Mouse (Mus musculus) hindbrain, embryonic 10.5 days (tissue): ENCODE results near the gene Tfeb. TPM values are rescaled to one million over a fixed set of nuclear protein-coding genes. Genes with fewer than 3 reads are reported as not detected.

Experiments used
- DNase-seq: peaks from one replicate; pipeline ENCODE4 v3.0.0-alpha.2; 2017; ENCODE audit warnings: low spot score
- H3K27ac ChIP-seq: fragments of 300-500 bp; sonication (generic); 2 replicates; pipeline ENCODE4 v1.5.1; 2016; ENCODE audit warnings: mild to moderate bottlenecking, moderate library complexity
- H3K27me3 ChIP-seq: fragments of 300-500 bp; sonication (generic); 2 replicates; pipeline ENCODE4 v1.6.1; 2016; ENCODE audit warnings: mild to moderate bottlenecking; ENCODE audit not compliant: poor library complexity, insufficient read depth, severe bottlenecking
- H3K36me3 ChIP-seq: fragments of 300-500 bp; sonication (generic); 2 replicates; pipeline ENCODE4 v1.6.1; 2016; ENCODE audit warnings: mild to moderate bottlenecking, moderate library complexity
- H3K4me1 ChIP-seq: fragments of 300-500 bp; sonication (generic); replicated peaks from 2 replicates; pipeline ENCODE4 v1.6.1; 2016; ENCODE audit warnings: mild to moderate bottlenecking
- H3K4me3 ChIP-seq: fragments of 300-500 bp; sonication (generic); 2 replicates; pipeline ENCODE4 v1.5.1; 2016; ENCODE audit warnings: mild to moderate bottlenecking, moderate library complexity
- H3K9me3 ChIP-seq: fragments of 300-500 bp; sonication (generic); 2 replicates; pipeline ENCODE4 v1.6.1; 2016; ENCODE audit warnings: mild to moderate bottlenecking, moderate library complexity
- WGBS: fragments of 180-500 bp; shearing (Covaris S2); methylation state at CpG from one replicate; pipeline ENCODE4 v1.1.7; 2016; 5-methylcytosine and 5-hydroxymethylcytosine counted together
- polyA plus RNA-seq: library from polyadenylated mRNA; unstranded; fragments of >200 nt; fragmentation: Nextera tagmentation; extraction: Ambion mirVana; gene quantifications from 2 replicates; pipeline ENCODE4 v1.2.1, GENCODE M21; 2016

Tfeb gene
- polyA plus RNA-seq, 1 experiment from 2014 or later: 3.7 TPM

- Histone ChIP-seq H3K9me3 (peaks cover 8% of the 10 kb centered on the region; the same call in 1 of the 2 replicates), H3K4me3 (no peak overlapping the region), H3K27me3 (no peaks in the 10 kb centered on the region), H3K4me1 (0 out of 2 replicates have a peak, but pooled peaks cover 7% of the 10 kb centered on the region), H3K27ac (no peak overlapping the region), H3K36me3 (no peaks in the 10 kb centered on the region)
- 77% methylated on average over 3 of the region's 3 CpGs for WGBS
- DNase-seq: no peak
These were observed 12.8 kb downstream of the Tfeb start for GRCm38 (mm10) chr17:47749626-47750025.

GRCm38 (mm10) chr17:47750101-47750500, 13.3 kb downstream of the Tfeb start:
- no peak for DNase-seq
- Histone ChIP-seq H3K4me3 (no peak overlapping the region), H3K27ac (no peak overlapping the region), H3K27me3 (no peaks in the 10 kb centered on the region), H3K9me3 (peaks cover 4% of the 10 kb centered on the region; the same call in 1 of the 2 replicates), H3K4me1 (0 out of 2 replicates have a peak, but pooled peaks cover 7% of the 10 kb centered on the region), H3K36me3 (no peaks in the 10 kb centered on the region)
- WGBS: 53% methylated on average over 6 of the region's 6 CpGs

GRCm38 (mm10) chr17:47751811-47752210, 15.0 kb downstream of the Tfeb start:
- DNase-seq: no peak
- WGBS: 76% methylated on average over 5 of the region's 5 CpGs

GRCm38 (mm10) chr17:47753130-47753775, 16.4 kb downstream of the Tfeb start:
- peaks cover 13% of the 10 kb centered on the region for H3K4me1 ChIP-seq
- 88% methylated on average over 8 of the region's 8 CpGs for WGBS
- no peaks in the 10 kb centered on the region for H3K27me3 ChIP-seq
- H3K36me3 ChIP-seq: no peaks in the 10 kb centered on the region
- no peak for DNase-seq
- no peak overlapping the region for H3K27ac ChIP-seq
- H3K4me3 ChIP-seq: no peak overlapping the region
- H3K9me3 ChIP-seq: peaks cover 4% of the 10 kb centered on the region; the same call in 1 of the 2 replicates

More at GRCm38 (mm10) chr17:47751811-47752210, 15.0 kb downstream of the Tfeb start:
- H3K27me3 ChIP-seq: no peaks in the 10 kb centered on the region
- no peak overlapping the region for H3K4me3 ChIP-seq
- peaks cover 4% of the 10 kb centered on the region; the same call in 1 of the 2 replicates for H3K9me3 ChIP-seq
- H3K36me3 ChIP-seq: no peaks in the 10 kb centered on the region
- H3K4me1 ChIP-seq: peaks cover 12% of the 10 kb centered on the region
- no peak overlapping the region for H3K27ac ChIP-seq

GRCm38 (mm10) chr17:47754246-47754645, 17.4 kb downstream of the Tfeb start:
- no peak overlapping the region for H3K4me3 ChIP-seq
- DNase-seq: no peak
- WGBS: 80% methylated on average over 12 of the region's 13 CpGs

GRCm38 (mm10) chr17:47756366-47756765, 19.5 kb downstream of the Tfeb start:
- Histone ChIP-seq H3K27ac (peak overlapping the region; percentile 17), H3K4me1 (peaks cover 23% of the 10 kb centered on the region), H3K9me3 (peaks cover 4% of the 10 kb centered on the region; the same call in 1 of the 2 replicates), H3K4me3 (no peak overlapping the region), H3K27me3 (no peaks in the 10 kb centered on the region), H3K36me3 (no peaks in the 10 kb centered on the region)
- WGBS: 36% methylated on average over 6 of the region's 6 CpGs
- no peak for DNase-seq

More at GRCm38 (mm10) chr17:47754246-47754645, 17.4 kb downstream of the Tfeb start:
- H3K36me3 ChIP-seq: no peaks in the 10 kb centered on the region
- peaks cover 14% of the 10 kb centered on the region for H3K4me1 ChIP-seq
- H3K27me3 ChIP-seq: no peaks in the 10 kb centered on the region
- H3K9me3 ChIP-seq: peaks cover 4% of the 10 kb centered on the region; the same call in 1 of the 2 replicates
- no peak overlapping the region for H3K27ac ChIP-seq

- Histone ChIP-seq H3K4me3 (no peak overlapping the region), H3K27ac (no peak overlapping the region; the same call in 1 of the 2 replicates), H3K9me3 (no peaks in the 10 kb centered on the region), H3K36me3 (no peaks in the 10 kb centered on the region), H3K27me3 (no peaks in the 10 kb centered on the region), H3K4me1 (peaks cover 23% of the 10 kb centered on the region)
- WGBS: 85% methylated on average over 7 of the region's 7 CpGs
- DNase-seq: no peak
These were observed 20.3 kb downstream of the Tfeb start for GRCm38 (mm10) chr17:47757056-47757610.

GRCm38 (mm10) chr17:47759702-47760410, 23.0 kb downstream of the Tfeb start:
- Histone ChIP-seq H3K27me3 (no peaks in the 10 kb centered on the region), H3K4me1 (peaks cover 31% of the 10 kb centered on the region), H3K9me3 (no peaks in the 10 kb centered on the region), H3K27ac (no peak overlapping the region), H3K4me3 (no peak overlapping the region), H3K36me3 (no peaks in the 10 kb centered on the region)
- DNase-seq: no peak
- WGBS: 74% methylated on average over 15 of the region's 15 CpGs

- 81% methylated on average over 7 of the region's 7 CpGs for WGBS
- Histone ChIP-seq H3K36me3 (no peaks in the 10 kb centered on the region), H3K4me1 (peaks cover 26% of the 10 kb centered on the region), H3K9me3 (no peaks in the 10 kb centered on the region), H3K27ac (no peak overlapping the region), H3K4me3 (no peak overlapping the region), H3K27me3 (peaks cover 4% of the 10 kb centered on the region; the same call in 1 of the 2 replicates)
- DNase-seq: no peak
These were observed 25.2 kb downstream of the Tfeb start for GRCm38 (mm10) chr17:47762028-47762427.

- H3K4me3 ChIP-seq: no peak overlapping the region
- H3K36me3 ChIP-seq: no peaks in the 10 kb centered on the region
- H3K9me3 ChIP-seq: no peaks in the 10 kb centered on the region
- DNase-seq: no peak
- peak overlapping the region; percentile 41; the same call in 1 of the 2 replicates for H3K27ac ChIP-seq
- H3K4me1 ChIP-seq: peaks cover 26% of the 10 kb centered on the region
- H3K27me3 ChIP-seq: peaks cover 8% of the 10 kb centered on the region
- WGBS: 78% methylated on average over 13 of the region's 13 CpGs
These were observed 25.9 kb downstream of the Tfeb start for GRCm38 (mm10) chr17:47762518-47763340.

GRCm38 (mm10) chr17:47765986-47766385, 29.2 kb downstream of the Tfeb start:
- WGBS: 78% methylated on average over 4 of the region's 4 CpGs
- H3K36me3 ChIP-seq: no peaks in the 10 kb centered on the region
- H3K4me1 ChIP-seq: peaks cover 17% of the 10 kb centered on the region

GRCm38 (mm10) chr17:47766407-47767043, 29.7 kb downstream of the Tfeb start:
- Histone ChIP-seq H3K9me3 (0 out of 2 replicates have a peak, but pooled peaks cover 2% of the 10 kb centered on the region), H3K4me1 (peaks cover 17% of the 10 kb centered on the region), H3K27me3 (peaks cover 10% of the 10 kb centered on the region), H3K27ac (no peak overlapping the region), H3K36me3 (no peaks in the 10 kb centered on the region), H3K4me3 (no peak overlapping the region)
- DNase-seq: no peak
- 93% methylated on average over 6 of the region's 6 CpGs for WGBS

More at GRCm38 (mm10) chr17:47765986-47766385, 29.2 kb downstream of the Tfeb start:
- peaks cover 10% of the 10 kb centered on the region for H3K27me3 ChIP-seq
- no peak overlapping the region for H3K4me3 ChIP-seq
- no peaks in the 10 kb centered on the region for H3K9me3 ChIP-seq
- no peak overlapping the region for H3K27ac ChIP-seq
- no peak for DNase-seq
